Mouse (Mus musculus) thymus, postnatal 0 days (tissue): Measurements from ENCODE around the gene Itga9. TPM values are rescaled to one million over a fixed set of nuclear protein-coding genes. Genes with fewer than 3 reads are reported as not detected.

Experiments used
- DNase-seq: peaks from one replicate; pipeline ENCODE4 v3.0.0-alpha.2; 2015; ENCODE audit warnings: low spot score
- polyA plus RNA-seq: library from polyadenylated mRNA; unstranded; fragments of >200 nt; fragmentation: Nextera tagmentation; extraction: Ambion mirVana; gene quantifications from 2 replicates; pipeline ENCODE4 v1.2.1, GENCODE M21; 2015

Gene Itga9
- polyA plus RNA-seq, 1 experiment from 2014 or later = 3.3 TPM

DNA sequence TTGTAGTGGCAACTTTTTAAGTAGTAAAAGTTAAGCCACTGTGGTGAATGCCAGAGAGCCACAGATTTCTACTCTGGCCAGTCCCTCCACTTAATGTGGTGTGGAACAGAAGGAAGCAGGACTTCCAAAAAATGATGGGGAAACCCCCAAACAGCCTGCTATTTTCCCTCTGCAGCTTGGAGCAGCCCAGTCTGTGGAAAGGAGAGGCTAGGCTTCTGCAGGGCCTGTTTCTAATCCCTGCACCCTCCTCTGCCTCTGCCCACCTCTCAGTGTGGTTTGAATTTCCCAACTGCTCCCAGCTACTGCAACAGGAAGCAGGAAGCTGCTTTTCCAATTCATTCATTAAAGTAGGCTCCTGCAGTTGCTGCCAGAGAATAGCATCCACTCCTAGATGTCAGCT is 158.6 kb downstream of the Itga9 start:
- no peak for DNase-seq

GRCm38 (mm10) chr9:118767008-118767407 is 160.5 kb downstream of the Itga9 start:
- no peak for DNase-seq

- no peak for DNase-seq
These were observed 162.1 kb downstream of the Itga9 start for GRCm38 (mm10) chr9:118768596-118768995.

DNA sequence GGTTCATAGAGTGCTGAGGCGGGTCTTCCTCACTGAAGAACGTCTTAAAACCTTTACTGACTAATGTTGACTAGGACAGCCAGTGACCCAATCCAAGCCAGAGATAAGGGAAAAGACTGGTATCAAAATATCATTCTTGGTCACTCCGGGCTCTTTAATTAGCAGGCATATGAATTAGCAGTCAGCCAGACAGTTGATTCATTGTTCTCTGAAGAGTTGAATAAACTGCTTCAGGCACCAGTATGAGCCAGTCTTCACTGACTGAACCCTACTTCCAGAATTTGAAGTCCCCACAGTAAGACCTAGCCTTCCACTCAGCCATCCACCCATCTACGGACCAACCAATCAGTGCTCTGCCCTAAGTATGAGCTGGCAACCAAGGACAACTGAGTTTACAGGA is 163.9 kb downstream of the Itga9 start:
- DNase-seq = no peak

- DNase-seq = no peak
These were observed 168.2 kb downstream of the Itga9 start for GRCm38 (mm10) chr9:118774676-118775075.

GRCm38 (mm10) chr9:118776880-118777438 is 170.5 kb downstream of the Itga9 start:
- no peak for DNase-seq

- DNase-seq = no peak
These were observed 172.1 kb downstream of the Itga9 start for GRCm38 (mm10) chr9:118778596-118778995.

DNA sequence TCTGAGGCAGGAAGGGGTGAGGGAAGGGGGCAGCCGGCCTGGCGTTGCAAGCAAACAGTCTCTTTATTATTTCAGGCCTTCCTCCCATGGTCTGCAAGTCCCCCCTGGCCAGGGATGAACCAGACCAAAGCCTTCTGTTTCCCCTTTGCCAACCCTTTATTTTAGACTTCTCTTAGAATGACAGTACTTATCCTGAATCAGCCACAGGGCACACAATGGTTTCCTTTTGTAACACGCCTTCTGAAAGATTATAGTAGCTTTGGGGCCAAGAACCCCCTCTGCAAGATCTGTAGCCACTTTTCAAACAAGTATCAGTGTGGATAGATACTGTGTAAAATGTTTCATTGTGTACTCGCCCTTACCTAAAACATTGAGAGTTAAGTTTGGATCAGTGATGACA is 178.1 kb downstream of the Itga9 start:
- no peak for DNase-seq

DNA sequence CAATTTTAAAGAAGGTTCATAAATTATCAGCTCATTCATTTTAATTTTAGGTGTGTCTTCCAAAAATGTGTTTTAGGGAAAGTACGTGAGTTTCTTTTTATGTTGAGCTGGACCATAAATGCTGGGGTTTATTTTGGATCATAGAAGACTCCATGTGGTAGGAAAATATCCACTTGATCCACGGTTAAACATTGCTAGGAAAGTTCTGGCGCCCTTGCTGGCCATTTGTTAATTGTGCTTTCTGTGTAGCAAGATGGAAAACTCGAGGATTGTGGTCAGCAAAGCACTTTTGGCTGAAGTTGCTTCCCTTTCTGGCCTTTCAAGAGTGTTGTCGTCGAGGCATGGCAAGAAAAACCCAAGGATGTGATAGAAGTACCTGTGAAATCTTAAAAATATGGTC is 179.3 kb downstream of the Itga9 start:
- DNase-seq = no peak

- DNase-seq = no peak
These were observed 182.4 kb downstream of the Itga9 start for GRCm38 (mm10) chr9:118788869-118789281.

DNA sequence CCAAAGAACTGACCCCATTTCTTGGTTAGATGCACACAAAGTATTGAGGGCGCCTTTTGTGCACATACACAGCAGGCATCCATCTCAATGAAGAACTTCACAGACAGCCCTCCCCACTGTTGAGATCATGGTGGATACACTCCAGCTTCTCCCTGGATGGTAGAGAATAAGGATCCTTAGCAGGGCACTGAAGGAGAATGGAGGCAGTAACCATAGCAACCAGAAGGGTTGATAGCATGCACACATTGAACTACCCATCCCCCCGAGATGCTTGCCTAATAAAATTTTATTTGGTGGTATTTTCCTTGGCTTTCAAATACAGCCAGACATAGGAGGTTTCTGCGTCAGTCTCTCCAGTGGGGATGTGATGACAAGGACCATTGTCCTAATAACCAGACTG is 184.7 kb downstream of the Itga9 start:
- DNase-seq = no peak

GRCm38 (mm10) chr9:118793151-118793785 is 186.8 kb downstream of the Itga9 start:
- DNase-seq = no peak

DNA sequence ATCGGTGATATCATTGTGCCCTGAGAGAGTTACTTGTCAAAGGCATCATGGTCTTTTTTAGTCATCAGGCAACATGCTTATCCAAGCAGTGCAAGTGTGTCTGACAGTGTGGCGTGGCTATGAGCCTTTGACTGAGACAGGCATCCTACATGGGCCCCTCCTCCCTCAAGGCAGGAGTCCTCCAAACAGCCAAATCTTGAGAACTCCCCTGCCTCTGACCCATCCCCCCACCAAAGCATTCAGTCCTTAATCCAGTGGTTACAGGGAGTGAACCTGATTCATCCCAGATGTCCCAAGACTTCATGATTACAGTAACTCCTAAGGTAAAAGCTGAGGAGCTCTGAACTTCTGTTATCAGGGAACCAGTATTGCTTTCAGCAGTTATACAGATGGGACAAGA is 188.2 kb downstream of the Itga9 start:
- no peak for DNase-seq

GRCm38 (mm10) chr9:118795304-118795703 is 188.8 kb downstream of the Itga9 start:
- DNase-seq = no peak

- no peak for DNase-seq
These were observed 192.6 kb downstream of the Itga9 start for GRCm38 (mm10) chr9:118799105-118799504.

DNA sequence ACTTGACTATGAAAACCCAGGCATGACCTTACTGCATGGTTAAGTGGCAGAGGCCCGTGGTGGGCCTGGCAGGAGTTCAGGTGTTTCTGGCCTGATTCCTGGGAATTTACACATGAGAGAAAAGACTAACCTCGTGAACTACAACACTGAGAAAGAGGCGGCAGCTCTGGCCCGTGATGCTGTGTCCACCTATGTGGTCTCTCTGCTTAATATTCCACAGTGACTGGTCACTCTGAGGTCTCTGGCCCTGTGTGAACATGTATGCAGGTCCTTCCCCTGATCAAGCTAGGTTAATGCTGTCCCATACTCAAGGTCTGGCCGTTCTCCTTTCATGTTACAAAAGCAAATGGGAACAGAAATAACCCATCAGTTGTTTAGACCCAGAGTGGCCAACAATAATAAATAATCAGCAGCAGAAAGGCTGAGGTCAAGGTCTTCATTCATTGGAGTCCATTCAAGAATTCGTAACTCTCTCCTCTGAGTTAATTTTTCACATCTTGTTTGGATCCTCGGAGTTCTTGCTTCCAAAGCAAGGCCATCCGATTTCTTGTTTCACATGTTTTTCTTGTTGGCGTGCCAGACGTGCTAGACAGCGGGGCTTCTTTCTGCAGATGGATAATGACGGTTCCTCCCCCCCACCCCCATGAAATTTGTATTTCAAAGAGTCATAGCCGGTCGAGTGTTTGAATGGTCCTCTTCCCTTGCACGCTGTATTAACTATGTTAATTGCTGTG is 194.9 kb downstream of the Itga9 start:
- no peak for DNase-seq

- no peak for DNase-seq
These were observed 195.4 kb downstream of the Itga9 start for GRCm38 (mm10) chr9:118801910-118802287.

- no peak for DNase-seq
These were observed 195.9 kb downstream of the Itga9 start for GRCm38 (mm10) chr9:118802380-118802779.

GRCm38 (mm10) chr9:118805740-118806139 is 199.2 kb downstream of the Itga9 start:
- no peak for DNase-seq

GRCm38 (mm10) chr9:118807669-118808068 is 201.2 kb downstream of the Itga9 start:
- DNase-seq = no peak

GRCm38 (mm10) chr9:118812221-118812620 is 205.7 kb downstream of the Itga9 start:
- DNase-seq = no peak

- DNase-seq = no peak
These were observed 207.0 kb downstream of the Itga9 start for GRCm38 (mm10) chr9:118813492-118813891.

DNA sequence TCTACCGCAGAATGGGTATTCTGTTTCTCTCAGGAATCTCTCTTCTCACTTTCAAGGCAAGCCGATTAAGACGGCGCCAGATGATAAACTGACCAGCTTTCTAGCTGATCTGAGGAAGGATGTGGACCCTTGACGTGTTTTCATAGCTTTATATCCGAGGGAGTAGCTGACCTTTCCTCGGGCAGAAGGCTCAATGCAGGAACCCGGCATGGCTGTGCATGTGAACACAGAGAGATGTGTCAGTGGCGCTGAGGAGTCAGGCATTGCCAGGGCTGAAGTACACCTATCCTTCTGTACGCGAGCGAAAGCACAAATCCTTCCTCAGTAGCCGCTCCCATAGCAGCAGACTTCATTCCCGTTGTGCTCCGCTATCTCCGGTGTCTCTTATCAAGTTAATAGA is 207.6 kb downstream of the Itga9 start:
- DNase-seq = no peak
